Mouse (Mus musculus): ENCODE results near the gene Tsc2. TPM values are rescaled to one million over a fixed set of nuclear protein-coding genes. Genes with fewer than 3 reads are reported as not detected.

Tsc2 gene
- polyA plus RNA-seq, 2 experiments = 17.6 to 21.4 TPM

DNA sequence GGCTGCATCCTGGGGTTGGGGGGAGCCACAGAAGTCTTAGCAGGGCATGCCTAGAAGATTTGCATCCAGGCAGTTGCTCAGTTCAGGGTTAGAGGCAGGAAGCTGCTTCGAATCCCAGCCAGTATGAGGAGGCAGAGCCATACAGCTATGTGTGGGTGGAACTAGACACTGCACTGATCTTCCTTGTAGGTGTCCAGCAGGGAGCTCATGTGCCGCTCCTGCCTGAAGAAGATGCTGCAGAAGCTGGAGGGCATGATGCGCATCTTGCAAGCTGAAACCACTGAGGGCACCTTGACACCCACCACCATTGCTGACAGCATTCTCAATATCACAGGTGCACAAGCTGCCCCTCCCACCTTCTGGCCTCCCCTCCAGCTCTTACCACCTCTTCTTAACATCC is 52.9 kb downstream of the Tsc2 start:
- H3K9me3 ChIP-seq (ENCODE audit: control insufficient read depth, low read length) = no peaks in the 10 kb centered on the region
- DNase-seq (ENCODE audit: low read depth in 3 of 3, low spot score in 3 of 3) (no peak), ATAC-seq (ENCODE audit: insufficient read depth) (no peak)
- H3K27me3 ChIP-seq (ENCODE audit: control insufficient read depth, insufficient read depth, low read length) = no peaks in the 10 kb centered on the region
- no peak overlapping the region for H3K4me2 ChIP-seq (ENCODE audit: low read depth)
- 80% methylated on average over 3 of the region's 3 CpGs for WGBS (ENCODE audit: insufficient replicate concordance)
- H3K4me3 ChIP-seq (ENCODE audit: insufficient read depth in 1 of 2, low read depth in 2 of 2, low read length in 2 of 2) = no peak overlapping the region
- no peaks in the 10 kb centered on the region for H3K36me3 ChIP-seq (replicated peaks; ENCODE audit: control insufficient read depth, insufficient read depth, low read depth)
- H3K4me1 ChIP-seq (replicated peaks; ENCODE audit: control insufficient read depth in 2 of 2, insufficient read depth in 2 of 2, low read length in 1 of 2) = 0 out of 4 replicates have a peak, but pooled peaks cover 0 to 3% of the 10 kb centered on the region in 2 experiments
- no peak overlapping the region for H3K9ac ChIP-seq (replicated peaks)
- TF ChIP-seq EP300 (IDR thresholded peaks at IDR 0.05; ENCODE audit: low read depth) = no peak
- no peak for TF ChIP-seq CTCF (IDR thresholded peaks at IDR 0.05; ENCODE audit: low read depth)
- no peak overlapping the region for H3K27ac ChIP-seq

DNA sequence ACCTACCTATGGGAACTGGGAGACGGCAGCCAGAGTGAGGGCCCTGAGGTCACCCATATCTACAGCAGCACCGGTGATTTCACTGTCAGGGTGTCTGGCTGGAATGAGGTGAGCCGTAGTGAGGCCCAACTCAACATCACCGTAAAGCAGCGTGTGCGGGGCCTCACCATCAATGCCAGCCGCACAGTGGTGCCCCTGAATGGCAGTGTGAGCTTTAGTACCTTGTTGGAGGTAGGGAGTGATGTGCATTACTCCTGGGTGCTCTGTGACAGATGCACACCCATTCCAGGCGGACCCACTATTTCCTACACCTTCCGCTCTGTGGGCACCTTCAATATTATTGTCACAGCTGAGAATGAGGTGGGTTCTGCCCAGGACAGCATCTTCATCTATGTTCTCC is 58.6 kb downstream of the Tsc2 start:
- Histone ChIP-seq H3K27ac (no peak overlapping the region), H3K36me3 (replicated peaks; ENCODE audit: control insufficient read depth, insufficient read depth, low read depth) (no peaks in the 10 kb centered on the region), H3K4me1 (replicated peaks; ENCODE audit: control insufficient read depth in 2 of 2, insufficient read depth in 2 of 2, low read length in 1 of 2) (no peaks in the 10 kb centered on the region), H3K4me2 (ENCODE audit: low read depth) (no peak overlapping the region), H3K27me3 (ENCODE audit: control insufficient read depth, insufficient read depth, low read length) (no peaks in the 10 kb centered on the region), H3K4me3 (ENCODE audit: insufficient read depth in 1 of 2, low read depth in 2 of 2, low read length in 2 of 2) (no peak overlapping the region), H3K9ac (replicated peaks) (no peak overlapping the region), H3K9me3 (ENCODE audit: control insufficient read depth, low read length) (no peaks in the 10 kb centered on the region)
- peak; percentile 13; the same call in 1 of the 2 replicates for ATAC-seq (ENCODE audit: insufficient read depth)
- no peak for DNase-seq (ENCODE audit: low read depth in 3 of 3, low spot score in 3 of 3)
- TF ChIP-seq EP300 (IDR thresholded peaks at IDR 0.05; ENCODE audit: low read depth) (no peak), CTCF (IDR thresholded peaks at IDR 0.05; ENCODE audit: low read depth) (no peak)
- 72% methylated on average over 9 of the region's 9 CpGs for WGBS (ENCODE audit: insufficient replicate concordance)

DNA sequence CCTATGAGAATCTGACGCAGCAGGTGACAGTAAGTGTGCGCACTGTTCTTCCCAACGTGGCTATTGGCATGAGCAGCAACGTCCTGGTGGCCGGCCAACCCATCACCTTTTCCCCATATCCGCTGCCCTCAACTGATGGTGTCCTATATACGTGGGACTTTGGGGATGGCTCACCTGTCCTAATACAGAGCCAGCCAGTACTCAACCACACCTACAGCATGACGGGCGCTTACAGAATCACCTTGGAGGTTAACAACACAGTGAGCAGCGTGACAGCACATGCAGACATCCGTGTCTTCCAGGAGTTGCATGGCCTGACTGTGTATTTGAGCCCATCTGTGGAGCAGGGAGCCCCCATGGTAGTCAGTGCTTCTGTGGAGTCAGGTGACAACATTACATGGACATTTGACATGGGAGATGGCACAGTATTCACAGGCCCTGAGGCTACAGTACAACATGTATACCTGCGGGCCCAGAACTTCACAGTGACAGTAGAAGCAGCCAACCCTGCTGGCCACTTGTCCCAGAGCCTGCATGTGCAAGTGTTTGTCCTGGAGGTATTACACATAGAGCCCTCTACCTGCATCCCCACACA is 59.7 kb downstream of the Tsc2 start:
- H3K27ac ChIP-seq = no peak overlapping the region
- 80% methylated on average over 12 of the region's 12 CpGs for WGBS (ENCODE audit: insufficient replicate concordance)
- no peaks in the 10 kb centered on the region for H3K36me3 ChIP-seq (replicated peaks; ENCODE audit: control insufficient read depth, insufficient read depth, low read depth)
- ATAC-seq (ENCODE audit: insufficient read depth) (no peak), DNase-seq (ENCODE audit: low read depth in 3 of 3, low spot score in 3 of 3) (no peak)
- no peaks in the 10 kb centered on the region for H3K9me3 ChIP-seq (ENCODE audit: control insufficient read depth, low read length)
- TF ChIP-seq CTCF (IDR thresholded peaks at IDR 0.05; ENCODE audit: low read depth) = no peak
- H3K4me3 ChIP-seq (ENCODE audit: insufficient read depth in 1 of 2, low read depth in 2 of 2, low read length in 2 of 2) = no peak overlapping the region
- no peak overlapping the region for H3K4me2 ChIP-seq (ENCODE audit: low read depth)
- H3K4me1 ChIP-seq (replicated peaks; ENCODE audit: control insufficient read depth in 2 of 2, insufficient read depth in 2 of 2, low read length in 1 of 2) = no peaks in the 10 kb centered on the region
- no peak overlapping the region for H3K9ac ChIP-seq (replicated peaks)
- H3K27me3 ChIP-seq (ENCODE audit: control insufficient read depth, insufficient read depth, low read length) = no peaks in the 10 kb centered on the region

DNA sequence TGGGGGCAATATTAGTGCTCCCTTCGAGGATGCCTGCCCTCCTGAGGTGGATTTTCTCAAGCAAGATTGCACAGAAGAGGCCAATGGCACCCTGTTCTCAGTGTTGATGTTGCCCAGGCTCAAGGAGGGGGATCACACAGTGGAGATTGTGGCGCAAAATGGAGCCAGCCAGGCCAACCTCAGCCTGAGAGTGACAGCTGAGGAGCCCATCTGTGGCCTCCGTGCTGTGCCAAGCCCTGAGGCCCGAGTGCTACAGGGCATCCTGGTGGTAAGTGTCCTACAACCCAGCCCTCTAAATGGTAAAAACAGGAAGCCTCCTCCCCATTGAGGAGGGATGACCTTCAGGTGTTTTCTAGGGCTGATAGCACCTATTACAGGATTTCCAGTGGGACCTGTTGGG is 62.6 kb downstream of the Tsc2 start:
- TF ChIP-seq CTCF (IDR thresholded peaks at IDR 0.05; ENCODE audit: low read depth) = no peak
- TF ChIP-seq EP300 (IDR thresholded peaks at IDR 0.05; ENCODE audit: low read depth) = no peak
- WGBS (ENCODE audit: insufficient replicate concordance) = 67% methylated on average over 4 of the region's 4 CpGs
- DNase-seq (ENCODE audit: low read depth in 3 of 3, low spot score in 3 of 3) (no peak), ATAC-seq (ENCODE audit: insufficient read depth) (no peak)
- no peak overlapping the region for H3K9ac ChIP-seq (replicated peaks)
- no peak overlapping the region for H3K4me2 ChIP-seq (ENCODE audit: low read depth)
- H3K27me3 ChIP-seq (ENCODE audit: control insufficient read depth, insufficient read depth, low read length) = no peaks in the 10 kb centered on the region
- H3K9me3 ChIP-seq (ENCODE audit: control insufficient read depth, low read length) = no peaks in the 10 kb centered on the region
- no peaks in the 10 kb centered on the region for H3K36me3 ChIP-seq (replicated peaks; ENCODE audit: control insufficient read depth, insufficient read depth, low read depth)
- peaks cover 3 to 7% of the 10 kb centered on the region in 2 experiments; a peak in 2 of 4 replicates for H3K4me1 ChIP-seq (replicated peaks; ENCODE audit: control insufficient read depth in 2 of 2, insufficient read depth in 2 of 2, low read length in 1 of 2)
- H3K27ac ChIP-seq = no peak overlapping the region
- no peak overlapping the region for H3K4me3 ChIP-seq (ENCODE audit: insufficient read depth in 1 of 2, low read depth in 2 of 2, low read length in 2 of 2)

DNA sequence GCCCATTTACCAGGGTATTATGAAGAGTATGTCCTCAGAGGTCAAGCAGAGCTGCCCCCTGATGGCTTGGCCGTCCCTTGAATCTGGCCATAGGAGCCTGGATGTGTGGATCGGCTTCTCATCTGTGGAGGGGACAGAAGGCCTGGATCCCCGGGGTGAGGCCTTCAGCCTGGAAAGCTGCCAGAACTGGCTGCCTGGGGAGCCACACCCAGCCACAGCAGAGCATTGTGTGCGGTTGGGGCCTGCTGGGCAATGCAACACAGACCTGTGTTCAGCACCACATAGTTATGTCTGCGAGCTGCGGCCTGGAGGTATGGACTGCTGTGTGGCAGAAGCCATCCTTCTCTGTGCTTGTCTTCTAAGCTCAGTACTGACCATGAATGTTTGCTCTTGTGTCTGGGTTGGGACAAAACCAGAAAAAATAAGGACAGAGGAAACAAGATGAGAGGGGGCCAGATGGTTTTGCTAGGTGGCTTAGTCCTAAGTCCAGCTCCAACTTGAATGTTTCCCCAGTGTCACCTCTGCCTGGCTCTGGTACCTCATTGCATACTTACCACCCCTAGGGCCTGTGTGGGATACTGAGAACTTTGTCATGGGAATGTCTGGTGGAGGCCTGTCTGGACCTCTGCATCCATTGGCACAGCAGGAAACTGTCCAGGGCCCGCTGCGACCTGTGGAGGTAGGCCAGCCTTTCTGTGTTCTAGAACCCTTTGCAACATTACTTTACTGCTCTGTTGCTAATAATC is 65.2 kb downstream of the Tsc2 start:
- no peaks in the 10 kb centered on the region for H3K27me3 ChIP-seq (ENCODE audit: control insufficient read depth, insufficient read depth, low read length)
- H3K4me3 ChIP-seq (ENCODE audit: insufficient read depth in 1 of 2, low read depth in 2 of 2, low read length in 2 of 2) = no peak overlapping the region
- peak; percentile 9 to 13 (median 10) for DNase-seq (ENCODE audit: low read depth in 3 of 3, low spot score in 3 of 3)
- no peak overlapping the region for H3K27ac ChIP-seq
- no peaks in the 10 kb centered on the region for H3K9me3 ChIP-seq (ENCODE audit: control insufficient read depth, low read length)
- H3K9ac ChIP-seq (replicated peaks) = no peak overlapping the region; the same call in 1 of the 2 replicates
- ATAC-seq (ENCODE audit: insufficient read depth) = peak; percentile 59
- H3K4me1 ChIP-seq (replicated peaks; ENCODE audit: control insufficient read depth in 2 of 2, insufficient read depth in 2 of 2, low read length in 1 of 2) = peaks cover 3 to 7% of the 10 kb centered on the region in 2 experiments; a peak in 2 of 4 replicates
- no peak overlapping the region for H3K4me2 ChIP-seq (ENCODE audit: low read depth)
- TF ChIP-seq EP300 (IDR thresholded peaks at IDR 0.05; ENCODE audit: low read depth) (no peak), CTCF (IDR thresholded peaks at IDR 0.05; ENCODE audit: low read depth) (no peak)
- H3K36me3 ChIP-seq (replicated peaks; ENCODE audit: control insufficient read depth, insufficient read depth, low read depth) = no peaks in the 10 kb centered on the region
- WGBS (ENCODE audit: insufficient replicate concordance) = 44% methylated on average over 8 of the region's 8 CpGs
